8 mouse cellular contexts compared by ENCODE assay signal in genomic region chr1:74361812-74362211, GRCm38 (mm10). TPM values are rescaled to one million over a fixed set of nuclear protein-coding genes. Genes with fewer than 3 reads are reported as not detected.
DNase-seq lines count a peak whose midpoint lies in the region; ATAC-seq lines count a peak whose summit lies in the region.

TSS of gene Catip (plus strand) at chr1:74362108.

- peak; percentile 65 for DNase-seq in 3134 (ENCODE audit: extremely low read depth, insufficient read length, low spot score)
- peak; percentile 67 to 92 for DNase-seq in adrenal gland, adult (ENCODE audit: inconsistent age in 2 of 2, low spot score in 1 of 2)
- peak; percentile 96 for DNase-seq in embryo, embryonic 10.5 days (ENCODE audit: low spot score)
- DNase-seq in gastrocnemius, postnatal 10 days = peak; percentile 55
- DNase-seq in induced T-regulatory cell, adult 2 months (ENCODE audit: low read depth) = peak; percentile 89
- DNase-seq in left cerebral cortex, adult 18-20 months (ENCODE audit: low spot score in 2 of 2) = peak; percentile 74
- peak; percentile 80 for DNase-seq in right cerebral cortex, adult 2 months (ENCODE audit: low spot score in 2 of 2)

- ATAC-seq in megakaryocyte, adult 5-6 weeks (ENCODE audit: poor library complexity, severe bottlenecking) = peak; percentile 89

RNA-seq across cellular contexts. Expression of gene Catip, which starts in this region (rescaled TPM):
- under 1 TPM; 0.16 to 0.36 TPM for total RNA-seq in gastrocnemius, postnatal 10 days (2021)
- total RNA-seq in left cerebral cortex, adult 18-20 months (2021) = 1 to 10 TPM in 1 of 2 experiments, under 1 TPM in 1; 0.82 to 1.5 TPM
- total RNA-seq in megakaryocyte, adult 5-6 weeks (2015) = 0.07 TPM in 1 of 2 replicates, not detected in the other
- total RNA-seq in megakaryocyte, adult 5-6 weeks (2017) = 0.26 TPM in 1 of 2 replicates, not detected in the other

Comparison
In these comparisons a context has a peak if more than half of its experiments do, and no peak if none do; other contexts are left out.
1. Peak in every context shown above with its lines: DNase-seq and ATAC-seq.
2. Peak in DNase-seq in gastrocnemius, postnatal 10 days; RNA of the gene not detected or under 1 TPM.
3. Peak in ATAC-seq in megakaryocyte, adult 5-6 weeks; RNA of the gene not detected or under 1 TPM.